Mouse (Mus musculus) c-Kit-negative CD71-positive TER-119-positive erythroid progenitor cells, embryonic 14.5 days (primary cell): ENCODE results near the gene Polr2f.

Experiments
- DNase-seq: peaks from one replicate; pipeline ENCODE4 v3.0.0-alpha.2; 2013; ENCODE audit warnings: low read depth, low spot score

The Polr2f gene

DNA sequence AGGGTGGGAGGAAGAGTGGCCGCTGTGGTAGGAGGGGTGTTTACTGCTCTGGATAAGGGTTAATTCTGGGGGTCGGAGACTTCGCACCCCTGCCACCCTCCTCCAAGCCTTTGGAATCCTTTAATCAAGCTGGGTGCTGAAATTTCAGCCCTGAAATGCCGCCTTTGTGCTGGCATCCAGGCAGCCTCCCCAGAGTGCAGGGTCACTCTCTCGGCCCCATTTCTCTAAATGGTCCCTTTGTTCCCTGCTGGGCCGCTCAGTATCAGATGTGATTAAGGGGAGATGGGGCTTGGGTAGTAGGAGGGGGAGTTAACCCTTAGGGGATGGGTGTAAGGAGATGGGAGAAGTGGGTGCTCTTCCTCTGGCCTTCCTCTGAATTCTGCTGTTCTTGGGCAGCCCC is 11.9 kb downstream of the Polr2f start:
- DNase-seq: no peak

DNA sequence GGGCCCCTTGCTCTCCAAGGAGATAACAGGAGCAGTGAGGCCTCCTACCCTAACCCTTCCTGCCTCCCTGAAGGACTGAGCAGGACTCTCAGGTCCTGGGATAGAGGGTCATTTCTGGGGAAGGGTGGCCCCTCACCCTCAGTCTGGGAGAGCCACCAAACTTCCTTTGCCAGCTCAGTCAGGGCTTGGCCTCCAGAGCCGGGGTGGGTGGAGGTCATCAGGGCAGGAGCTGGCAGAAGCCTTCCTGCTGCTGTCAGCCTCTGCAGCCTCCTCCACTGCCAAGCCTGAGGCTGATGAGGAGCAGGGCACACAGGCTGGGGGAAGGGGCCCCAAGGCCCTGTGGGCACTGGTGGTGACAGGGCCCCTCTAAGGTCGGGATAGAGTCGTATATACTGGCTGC is 14.8 kb downstream of the Polr2f start:
- no peak for DNase-seq

DNA sequence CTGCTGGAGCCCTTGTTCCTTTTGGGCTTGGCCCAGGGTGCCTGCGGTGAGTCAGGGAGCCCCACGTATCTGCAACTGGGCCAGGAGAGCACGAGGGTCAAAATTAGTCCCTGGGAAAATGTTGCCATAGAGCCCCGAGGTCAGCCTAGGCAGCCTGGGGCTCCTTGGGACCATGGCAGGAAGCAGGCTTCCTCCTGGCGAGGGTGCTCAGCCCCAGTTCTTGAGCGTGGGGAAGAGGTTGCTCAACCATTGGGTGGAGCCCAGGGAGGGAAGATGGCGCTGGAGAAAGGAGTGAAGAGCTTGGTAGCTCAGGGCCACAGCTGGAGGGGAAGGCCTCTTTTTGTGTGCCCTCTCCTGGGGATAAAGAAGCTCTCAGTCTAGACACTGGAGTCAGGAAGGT is 21.5 kb downstream of the Polr2f start:
- DNase-seq: no peak

DNA sequence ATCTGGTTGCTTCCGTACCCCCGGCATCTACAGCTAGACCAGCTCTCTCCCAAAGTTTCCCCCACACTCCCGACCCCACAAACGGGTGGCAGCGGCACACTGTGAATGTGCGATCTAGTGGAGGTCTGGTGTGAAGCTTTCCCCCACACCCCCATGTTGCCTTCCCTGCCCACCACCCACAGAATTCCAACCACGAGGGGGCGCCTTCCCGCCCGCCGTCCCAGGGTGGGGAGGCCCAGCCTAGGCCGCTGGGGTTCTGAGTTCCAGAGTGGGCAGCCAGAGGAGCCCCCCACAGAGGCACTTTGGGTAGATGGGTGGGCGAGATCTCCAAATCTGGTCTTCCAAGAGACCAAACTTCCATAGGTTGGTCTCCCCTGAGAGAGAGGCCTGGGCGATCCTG is 22.0 kb downstream of the Polr2f start:
- no peak for DNase-seq

DNA sequence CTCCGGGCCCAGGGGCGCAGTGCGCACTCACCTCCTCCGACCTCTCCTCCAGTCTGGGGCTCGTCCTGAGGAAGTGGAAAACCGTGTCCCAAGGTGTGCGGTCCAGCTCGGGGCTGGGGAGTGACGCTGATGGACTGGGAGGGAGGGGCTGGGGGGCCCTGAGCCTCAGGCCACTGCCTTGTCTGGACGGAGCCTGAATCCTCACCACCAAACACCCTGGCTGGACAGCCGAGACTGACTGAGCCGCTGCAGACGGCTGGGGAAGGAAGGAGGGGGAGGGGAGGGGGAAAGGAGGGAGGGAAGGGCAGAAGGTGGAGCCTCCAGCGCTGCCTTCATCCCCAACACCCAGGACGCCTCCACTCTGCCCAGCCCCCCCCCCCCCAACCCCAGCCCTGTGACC is 23.4 kb downstream of the Polr2f start:
- DNase-seq: no peak

DNA sequence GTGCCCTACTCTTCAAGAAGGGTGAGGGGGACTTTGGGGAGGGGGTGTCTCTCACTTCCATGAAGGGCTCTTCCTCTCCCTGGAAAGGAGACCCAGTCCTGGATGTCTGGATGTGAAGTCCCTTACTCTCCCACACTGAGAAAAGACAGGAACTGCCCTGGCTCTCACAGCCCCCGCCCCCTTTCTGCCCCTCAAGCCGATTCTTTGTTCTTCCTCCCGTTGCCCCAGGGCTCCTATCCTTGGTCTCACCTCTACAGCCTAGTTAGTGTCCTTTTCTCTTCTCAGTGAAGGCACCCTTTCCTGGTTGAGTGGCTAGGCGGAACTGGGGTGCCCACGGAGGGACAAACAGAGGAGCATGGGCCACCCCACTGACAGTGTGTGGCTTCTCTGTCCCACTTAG is 24.3 kb downstream of the Polr2f start, which contains the start of gene Sox10:
Sox10 (minus strand) TSS at position 101 of the 400 bp plus-strand sequence.
- no peak for DNase-seq

DNA sequence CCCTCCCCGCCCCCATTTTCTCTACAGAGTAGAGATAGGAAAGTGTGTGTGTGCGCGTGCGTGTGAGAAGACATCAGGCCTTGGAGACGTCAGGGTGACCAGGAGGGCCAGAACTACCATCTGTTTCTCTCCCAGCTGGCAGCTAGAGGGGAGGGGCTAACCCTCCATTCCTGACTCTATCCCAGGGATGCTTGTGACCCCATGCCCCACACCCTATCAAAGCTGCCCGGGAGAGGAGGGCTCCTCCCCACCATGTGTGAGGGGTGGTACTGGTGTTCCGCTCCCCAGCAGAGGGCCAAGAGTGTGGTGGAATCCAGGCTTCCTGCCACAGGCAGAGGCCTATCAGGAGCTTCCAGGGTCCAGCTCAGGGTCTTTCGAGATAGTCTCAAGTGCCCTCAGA is 25.9 kb downstream of the Polr2f start:
- DNase-seq: no peak

DNA sequence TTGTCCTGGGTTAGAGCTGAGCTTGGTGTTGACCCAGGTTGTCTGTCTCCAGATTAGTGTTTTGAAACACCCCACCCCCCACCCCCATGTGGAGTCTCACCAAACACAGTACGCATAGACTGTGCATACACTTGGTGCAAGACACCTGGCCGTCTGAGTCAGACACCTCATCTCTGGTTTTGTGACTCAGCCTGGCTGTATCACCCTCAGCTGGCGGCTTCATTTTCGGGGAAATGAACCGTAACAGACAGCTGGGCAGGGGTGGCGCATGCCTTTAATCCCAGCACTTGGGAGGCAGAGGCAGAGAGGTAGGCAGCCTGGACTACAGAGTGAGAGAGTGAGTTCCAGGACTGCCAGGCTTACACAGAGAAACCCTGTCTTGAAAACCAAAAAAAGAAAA is 36.1 kb downstream of the Polr2f start:
- DNase-seq: no peak

DNA sequence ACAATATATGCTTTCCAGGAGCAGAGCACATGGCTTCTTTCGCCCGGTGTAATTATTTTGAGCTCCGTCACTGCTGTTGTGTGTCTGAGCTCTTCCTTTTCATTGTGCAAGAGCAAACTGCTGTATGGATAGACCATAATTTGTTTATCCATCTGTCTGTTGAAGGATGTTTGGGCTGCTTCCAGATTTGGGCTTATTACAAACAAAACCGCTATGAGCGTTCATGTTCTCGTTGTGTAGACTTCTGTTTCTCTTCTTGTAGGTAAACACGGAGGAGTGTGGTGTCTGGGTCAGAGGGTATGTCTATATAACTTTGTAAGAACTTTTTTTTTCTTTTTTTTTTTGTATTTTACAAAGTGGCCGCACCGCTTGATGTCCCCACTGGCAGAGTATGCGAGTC is 44.4 kb downstream of the Polr2f start:
- no peak for DNase-seq

DNA sequence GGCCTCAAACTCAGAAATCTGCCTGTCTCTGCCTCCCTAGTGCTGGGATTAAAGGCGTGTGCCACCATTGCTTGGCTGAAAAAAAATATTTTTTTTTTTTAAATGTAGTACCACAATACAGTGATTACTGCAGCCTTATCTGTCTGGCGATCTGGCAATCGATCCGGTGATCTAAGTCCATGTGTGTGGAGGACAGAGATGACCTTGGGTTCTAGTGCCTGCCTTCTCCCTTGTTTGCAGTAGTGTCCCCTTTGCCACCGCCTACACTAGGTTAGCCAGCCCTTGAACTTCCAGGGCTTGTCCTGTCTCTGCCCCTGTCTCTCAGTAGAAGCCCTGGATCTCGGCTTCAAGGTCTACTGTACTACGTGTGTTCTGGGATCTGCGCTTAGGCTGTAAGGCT is 47.0 kb downstream of the Polr2f start:
- no peak for DNase-seq

DNA sequence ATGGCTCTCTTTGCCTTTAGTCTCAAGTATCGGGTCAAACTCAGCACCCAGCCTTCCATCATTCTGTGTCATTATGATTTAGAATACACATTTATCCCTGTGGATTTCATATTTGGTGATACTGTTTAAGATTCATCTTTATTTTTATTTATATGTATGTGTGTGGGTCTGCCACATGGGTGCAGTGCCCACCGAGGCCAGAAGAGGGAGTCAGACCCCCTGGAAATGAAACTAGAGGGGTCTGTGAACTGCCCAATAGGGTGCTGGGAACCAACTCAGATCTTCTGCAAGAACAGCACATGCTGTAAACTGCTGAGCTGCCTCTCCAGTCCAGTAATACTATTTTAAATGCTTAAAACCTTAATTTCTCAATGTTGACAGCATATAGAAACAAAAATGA is 50.6 kb downstream of the Polr2f start:
- DNase-seq: no peak

DNA sequence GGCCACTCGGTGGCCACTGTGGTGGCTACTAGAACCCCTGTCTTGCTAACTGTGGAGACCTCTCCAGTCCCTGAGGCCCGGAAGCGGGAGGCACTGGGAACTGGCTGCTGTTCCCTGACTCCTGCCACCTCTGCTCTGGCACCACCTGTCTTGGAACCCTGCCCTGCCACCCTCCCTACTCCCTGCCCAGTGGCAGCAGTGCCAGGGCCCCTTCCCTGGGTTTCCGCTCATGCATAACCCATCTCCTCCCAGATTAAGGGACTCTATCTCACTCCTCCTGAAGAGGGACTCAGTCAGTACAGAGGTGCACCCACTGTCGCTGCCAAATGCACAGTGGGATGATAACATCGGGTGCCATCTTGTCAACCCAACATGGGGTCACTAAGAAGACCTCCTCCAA is 51.6 kb downstream of the Polr2f start:
- DNase-seq: no peak

DNA sequence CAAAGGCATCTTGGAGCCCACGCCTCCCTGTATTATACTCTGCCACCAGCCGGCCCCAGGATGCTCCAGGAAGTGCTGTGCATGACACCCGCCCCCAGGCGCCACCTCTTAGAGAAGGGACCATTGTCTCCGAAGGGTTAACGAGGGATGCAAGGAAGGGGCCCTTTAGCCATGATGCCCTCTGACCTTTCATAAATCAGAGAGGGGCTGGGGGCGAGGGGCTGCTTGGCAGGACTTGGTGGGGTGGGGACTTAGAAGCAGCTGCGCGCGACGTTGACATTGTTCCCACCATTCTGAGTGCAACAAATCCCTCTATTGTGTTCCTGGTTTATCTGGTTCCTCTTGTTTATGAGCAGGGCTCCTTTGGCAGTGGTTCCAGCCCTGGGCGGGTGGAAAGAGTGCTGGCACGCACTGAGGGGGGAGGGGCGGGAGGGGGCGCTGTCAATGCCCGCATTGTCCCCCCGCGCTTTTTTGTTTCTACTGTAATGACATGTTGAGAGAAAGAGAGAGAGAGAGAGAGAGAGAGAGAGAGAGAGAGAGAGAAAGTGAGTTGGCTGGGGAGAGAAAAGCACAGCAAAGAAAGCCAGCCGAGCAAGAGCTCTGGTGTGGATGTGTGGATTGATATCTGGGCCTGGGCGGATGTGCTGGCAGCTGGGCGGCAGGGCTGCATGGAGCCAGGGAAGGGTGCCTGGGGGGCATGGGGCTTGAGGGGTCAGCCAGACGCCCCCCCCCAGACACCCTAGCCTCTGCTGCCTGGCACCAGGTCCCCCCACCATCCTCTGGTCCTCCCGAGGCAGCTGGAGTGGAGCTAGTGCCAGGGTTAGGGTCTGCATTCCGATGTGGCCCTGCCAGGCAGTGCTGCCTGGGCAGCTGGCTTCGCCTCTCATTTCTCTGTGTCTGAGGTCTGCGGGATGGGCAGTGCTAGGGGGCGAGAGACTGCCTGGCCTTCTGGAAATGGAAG is 52.4 kb downstream of the Polr2f start:
- DNase-seq: no peak

DNA sequence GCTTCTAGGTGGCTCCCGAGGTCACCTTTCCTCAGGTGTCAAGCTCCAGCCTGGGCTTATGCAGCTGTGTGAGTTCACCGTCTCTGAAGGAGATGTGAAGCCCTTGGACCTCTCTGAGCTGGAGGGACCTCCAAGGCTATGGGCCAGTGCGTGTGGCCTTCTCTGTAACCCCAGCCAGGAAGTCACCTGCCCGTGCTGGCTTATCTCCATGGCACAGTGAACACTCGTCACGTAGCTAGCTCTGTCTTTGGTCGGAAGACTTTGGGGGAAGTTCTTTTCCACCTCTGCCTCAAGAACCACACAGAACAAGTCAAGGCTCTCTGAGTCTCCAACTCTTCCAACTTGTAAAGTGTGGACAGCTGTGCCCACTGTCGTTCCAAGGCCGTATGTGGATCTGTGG is 53.2 kb downstream of the Polr2f start:
- no peak for DNase-seq

DNA sequence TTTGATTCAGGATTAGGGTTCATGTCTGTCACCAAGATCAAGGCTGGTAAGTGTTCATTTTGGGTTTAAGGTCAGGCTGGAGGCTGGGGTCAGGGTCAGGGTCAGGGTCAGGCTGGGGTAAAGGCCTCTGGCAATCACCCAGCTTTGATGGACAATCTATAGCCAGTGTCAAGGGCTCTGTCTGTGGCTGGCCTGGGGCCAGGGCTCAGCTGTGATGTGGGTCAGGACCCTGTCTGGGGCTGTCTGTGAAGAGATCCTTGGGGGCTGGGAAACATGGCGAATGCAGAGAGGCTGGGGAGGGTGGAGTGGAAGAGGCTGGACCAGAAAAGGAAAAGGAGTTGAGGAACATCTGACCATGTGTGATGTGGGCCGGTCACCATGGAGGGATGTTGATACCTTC is 54.1 kb downstream of the Polr2f start:
- no peak for DNase-seq

DNA sequence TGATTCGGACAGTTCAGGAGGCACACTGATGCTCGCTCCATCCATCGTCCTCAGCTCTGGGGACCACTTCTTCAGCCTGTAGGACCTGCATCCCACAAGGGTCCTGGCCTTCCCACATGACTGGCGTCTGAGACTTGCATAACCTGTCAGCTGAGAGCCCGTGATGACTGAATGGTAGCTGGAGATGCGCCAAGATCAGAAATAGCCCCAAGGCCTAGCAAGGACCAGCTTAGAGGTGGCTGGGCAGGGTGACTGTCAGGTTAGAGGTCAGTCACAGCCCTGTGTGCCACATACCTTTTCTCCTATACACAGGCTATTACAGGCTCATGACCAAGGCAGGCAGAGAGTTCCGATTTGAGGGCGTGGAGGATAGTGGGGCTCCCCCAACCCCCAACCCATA is 54.7 kb downstream of the Polr2f start:
- no peak for DNase-seq

DNA sequence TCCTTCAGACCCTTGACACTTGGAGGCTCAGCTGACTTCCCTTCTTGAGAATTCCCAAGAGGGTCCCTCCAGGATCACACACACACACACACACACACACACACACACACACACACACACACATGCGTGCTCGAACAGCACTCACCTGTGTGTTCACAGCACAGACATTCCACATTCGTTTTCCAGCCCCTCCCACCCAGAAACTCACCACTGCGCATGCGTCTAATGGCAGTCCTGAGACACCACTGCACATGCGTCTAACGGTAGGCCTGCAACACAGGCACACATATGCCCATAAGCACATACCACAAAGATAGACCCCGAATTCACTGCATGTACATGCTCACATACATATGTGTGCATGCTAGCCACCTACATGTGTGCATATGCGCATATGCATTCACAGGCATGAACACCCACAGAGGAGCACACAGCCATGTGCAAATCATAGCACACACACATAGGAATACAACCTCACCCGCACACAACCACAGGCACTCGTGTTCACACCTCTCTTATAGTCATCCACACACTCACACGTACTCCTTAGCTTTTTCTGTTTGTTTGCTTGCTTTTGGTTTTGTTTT is 58.7 kb downstream of the Polr2f start:
- DNase-seq: no peak
